Mouse (Mus musculus) subcutaneous adipose tissue, adult 2 months (tissue): ENCODE results near the gene Srebf1. TPM values are rescaled to one million over a fixed set of nuclear protein-coding genes. Genes with fewer than 3 reads are reported as not detected.

Experiments used
- polyA plus RNA-seq: library from polyadenylated mRNA; depleted of rRNA; stranded (reverse); fragments of >200 nt; gene quantifications from 2 replicates; pipeline ENCODE4 v1.2.3, GENCODE M21; 2012; ENCODE audit warnings: low replicate concordance; rRNA removed

Gene Srebf1
- polyA plus RNA-seq = 375 and 414 TPM in 2 replicates

DNA sequence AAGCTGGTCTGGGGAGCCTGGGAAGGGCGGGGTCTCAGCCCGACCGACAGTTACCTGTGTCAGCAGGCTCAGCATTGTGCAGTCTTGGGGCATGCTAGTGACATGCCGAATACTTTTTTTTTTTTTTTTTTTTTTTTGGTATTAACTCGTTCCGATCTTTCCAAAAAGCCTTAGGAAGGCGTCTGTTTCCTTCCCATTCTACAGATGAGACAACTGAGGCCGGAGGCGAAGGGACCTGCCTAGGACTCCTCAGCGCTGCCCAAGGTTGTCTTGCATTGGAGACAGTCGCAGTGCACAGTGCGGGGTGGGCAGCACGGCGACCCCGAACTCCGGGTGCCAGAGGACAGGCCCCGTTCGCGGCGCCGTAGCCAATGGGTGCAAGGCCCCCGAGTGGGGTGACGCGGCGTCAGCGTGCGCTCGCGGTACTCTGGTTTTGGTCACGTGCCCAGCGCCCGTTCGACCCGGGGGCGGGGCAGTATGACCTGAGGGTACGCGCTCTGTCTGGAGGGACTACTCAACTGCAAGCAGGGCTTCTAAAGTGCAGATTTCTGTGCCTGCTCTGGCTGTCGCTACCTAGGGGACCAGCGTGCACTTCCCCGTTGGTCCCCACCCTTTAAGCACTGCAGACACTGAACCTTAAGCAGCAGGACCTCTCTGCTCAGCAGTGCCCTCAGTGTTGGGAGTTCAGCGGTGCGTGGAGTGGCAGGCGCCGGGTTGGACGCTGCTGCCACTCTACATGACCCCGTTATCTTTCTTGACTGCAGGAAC, at the start of gene Srebf1:
Gene Srebf1, minus strand, starts transcription at position 113 of the 768 bp plus-strand sequence.

Other genes with a start within 250 kb of the Srebf1 start
- 33.2 and 34.9 TPM in 2 replicates for gene Pemt, start 176.1 kb downstream of the Srebf1 start, polyA plus RNA-seq
- gene Rai1, start 117.6 kb downstream of the Srebf1 start, polyA plus RNA-seq = 24.6 and 75.4 TPM in 2 replicates
- 68.8 and 80.2 TPM in 2 replicates for gene Tom1l2, start 130.3 kb upstream of the Srebf1 start, polyA plus RNA-seq
- gene Drc3, start 130.7 kb upstream of the Srebf1 start, polyA plus RNA-seq = 0.79 and 3.1 TPM in 2 replicates
- gene Gid4, start 194.6 kb upstream of the Srebf1 start, polyA plus RNA-seq = 33.0 and 36.6 TPM in 2 replicates
- 55.6 and 101 TPM in 2 replicates for gene Atpaf2, start 195.9 kb upstream of the Srebf1 start, polyA plus RNA-seq
- gene Drg2, start 232.0 kb upstream of the Srebf1 start, polyA plus RNA-seq = 66.9 and 78.0 TPM in 2 replicates
- gene Myo15, start 246.8 kb upstream of the Srebf1 start, polyA plus RNA-seq = 0.10 and 0.27 TPM in 2 replicates